Mouse (Mus musculus) kidney, postnatal 25 days (tissue): ENCODE measurements around the gene Xbp1.

Source experiments
- DNase-seq, 2 experiments: peaks; one replicate each; pipeline ENCODE4 v3.0.0; 2021; ENCODE audit warnings: mixed read lengths in 2 of 2

Xbp1 gene

DNA sequence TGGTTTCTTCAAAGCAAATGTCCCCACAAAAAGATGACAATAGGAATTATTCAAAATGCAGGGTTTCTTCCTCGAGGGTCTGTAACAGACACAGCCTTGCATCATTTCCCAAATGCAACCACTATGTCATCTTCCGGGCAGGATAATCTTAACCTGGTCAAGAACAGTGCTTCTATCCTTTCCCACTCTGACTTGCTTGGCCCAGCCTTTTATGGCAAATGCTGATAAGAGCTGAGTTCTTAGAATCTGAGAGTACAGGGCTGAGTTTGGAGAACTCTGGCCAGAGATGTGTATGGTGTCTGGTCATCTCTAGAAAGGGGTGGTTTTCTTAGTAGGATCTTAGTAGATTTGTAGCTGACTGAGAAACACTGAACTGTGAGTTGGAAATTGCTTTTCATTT is 53.4 kb downstream of the Xbp1 start:
- no peak for DNase-seq

DNA sequence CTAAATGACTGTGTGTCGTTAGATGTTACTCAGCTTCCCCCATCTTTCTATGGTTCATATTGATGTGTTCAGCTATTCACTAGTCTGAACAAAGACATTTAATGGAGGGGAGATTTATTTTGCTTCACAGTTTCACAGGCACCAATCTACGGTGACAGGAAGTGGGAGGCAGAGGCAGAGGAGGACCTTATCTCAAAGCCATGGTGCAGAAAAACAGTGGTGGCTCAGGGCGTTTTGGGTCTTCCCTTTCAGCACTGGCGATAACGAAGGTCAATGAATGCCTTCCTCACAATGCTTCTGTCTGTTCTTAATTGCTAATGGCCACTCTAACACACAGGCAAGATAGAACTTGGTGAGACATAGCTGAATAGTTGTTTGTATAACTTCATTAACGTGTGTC is 54.6 kb downstream of the Xbp1 start:
- no peak for DNase-seq
